Mouse (Mus musculus) T-helper 2 cell (primary cell): ENCODE data around the gene St3gal4.

Experiments used
- in situ Hi-C: fragments of 300-600 bp; cut with MboI, MseI; formaldehyde crosslinking; loops from one replicate; pipeline ENCODE4 v1.15.1; 2025; ENCODE audit warnings: high pct_unique_total_duplicates

Gene St3gal4

GRCm38 (mm10) chr9:35049891-35050527 lies 69.1 kb downstream of the St3gal4 start:
- in situ Hi-C loops, result no loop called here

DNA sequence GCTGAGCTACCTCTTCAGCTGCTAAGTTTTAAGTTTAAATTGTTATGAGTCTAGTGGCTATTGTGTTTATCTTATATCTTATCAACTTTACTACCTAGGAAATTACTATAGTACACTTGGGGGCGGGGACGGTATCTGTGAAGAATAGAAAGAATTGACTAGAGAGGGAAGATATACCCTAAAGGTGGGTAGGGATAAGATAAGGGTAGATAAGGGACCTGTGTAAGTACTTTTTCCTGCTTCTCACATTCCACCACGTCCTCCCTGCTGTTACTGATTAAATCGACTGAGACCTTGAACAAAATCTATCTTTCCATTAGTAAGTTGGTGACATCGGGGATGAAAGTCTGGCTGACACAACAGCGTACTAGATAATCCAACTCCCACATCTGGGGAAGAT lies 70.6 kb downstream of the St3gal4 start:
- in situ Hi-C loops, result no loop called here

DNA sequence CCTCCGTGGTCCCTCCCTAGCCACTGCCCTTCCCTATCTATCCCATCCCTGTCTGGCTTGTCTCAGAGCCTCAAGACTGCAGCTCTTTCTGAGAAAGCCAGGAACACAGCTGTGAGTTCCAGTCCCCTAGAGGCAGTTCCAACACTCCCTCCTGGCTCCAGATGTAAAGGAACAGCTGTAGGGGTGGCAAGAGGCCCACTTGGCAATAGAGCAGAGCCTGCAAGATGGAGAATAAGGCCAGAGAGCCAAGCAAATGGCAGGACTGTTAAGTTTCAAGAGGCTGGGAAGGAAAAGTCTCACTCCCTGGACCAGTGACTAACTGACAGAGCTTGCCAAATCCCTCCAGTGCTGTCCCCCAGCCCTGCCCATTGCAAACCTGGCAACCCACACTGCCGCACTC lies 73.3 kb downstream of the St3gal4 start:
- in situ Hi-C loops, result no loop called here

DNA sequence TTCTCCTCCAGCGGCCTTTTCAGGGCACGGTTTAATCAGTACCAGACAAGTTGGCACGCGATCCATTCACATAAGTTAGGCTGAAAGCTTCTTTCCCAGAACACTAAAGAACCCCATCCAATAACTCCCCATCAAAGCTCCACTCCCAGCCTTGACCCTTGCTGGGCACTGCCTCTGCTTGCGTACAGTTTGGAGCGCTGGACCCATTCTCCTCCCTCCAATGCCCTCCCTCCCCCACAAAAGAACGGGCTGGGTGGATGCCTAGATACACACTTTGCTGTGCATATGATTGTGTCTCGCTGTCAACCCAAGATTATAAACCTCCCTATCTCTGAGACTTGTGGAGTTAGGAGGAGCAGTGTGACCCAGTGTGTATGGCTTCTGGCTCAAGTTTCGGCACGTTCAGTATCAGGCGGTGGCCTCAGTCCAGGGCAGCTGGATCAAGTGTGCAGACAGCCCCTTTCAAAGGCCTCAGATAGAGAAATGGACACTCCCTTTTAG lies 74.0 kb downstream of the St3gal4 start:
- in situ Hi-C loops, result no loop called here

- in situ Hi-C loops, result no loop called here
Observed at GRCm38 (mm10) chr9:35044458-35044857, 74.6 kb downstream of the St3gal4 start.

- in situ Hi-C loops, result no loop called here
Observed at GRCm38 (mm10) chr9:35043619-35044018, 75.4 kb downstream of the St3gal4 start.

GRCm38 (mm10) chr9:35041493-35041892 lies 77.6 kb downstream of the St3gal4 start:
- in situ Hi-C loops, result no loop called here

GRCm38 (mm10) chr9:35039846-35040245 lies 79.2 kb downstream of the St3gal4 start:
- in situ Hi-C loops, result no loop called here

- in situ Hi-C loops, result no loop called here
Observed at GRCm38 (mm10) chr9:35038922-35039586, 80.0 kb downstream of the St3gal4 start.

GRCm38 (mm10) chr9:35035074-35035473 lies 84.0 kb downstream of the St3gal4 start:
- in situ Hi-C loops, result no loop called here

DNA sequence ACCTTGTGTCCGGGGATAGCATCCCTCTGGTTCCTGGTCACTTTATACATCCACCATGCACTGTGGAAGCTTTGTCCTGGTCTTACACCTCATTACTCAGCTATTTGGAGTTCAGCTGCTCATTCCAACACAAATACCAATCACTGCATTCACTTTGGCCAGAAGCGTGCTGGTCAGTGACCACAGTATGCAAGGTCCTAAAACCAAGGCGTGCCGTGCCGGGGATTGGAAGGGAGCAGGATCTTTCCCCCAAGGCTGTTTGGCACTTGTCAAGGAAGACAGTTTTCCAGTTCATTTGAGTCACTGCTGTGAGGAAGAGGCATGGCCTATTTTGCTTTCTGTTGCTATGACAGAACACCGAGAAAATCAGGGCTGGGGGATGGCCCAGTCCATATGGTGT lies 86.6 kb downstream of the St3gal4 start:
- in situ Hi-C loops, result no loop called here

- in situ Hi-C loops, result no loop called here
Observed at GRCm38 (mm10) chr9:35030823-35031222, 88.2 kb downstream of the St3gal4 start.

GRCm38 (mm10) chr9:35027382-35027997 lies 91.6 kb downstream of the St3gal4 start:
- in situ Hi-C loops, result no loop called here

- in situ Hi-C loops, result no loop called here
Observed at GRCm38 (mm10) chr9:35026897-35027311, 92.2 kb downstream of the St3gal4 start.

- in situ Hi-C loops, result no loop called here
Observed at GRCm38 (mm10) chr9:35026311-35026710, 92.8 kb downstream of the St3gal4 start.

GRCm38 (mm10) chr9:35024591-35025496 lies 94.2 kb downstream of the St3gal4 start:
- in situ Hi-C loops, result no loop called here

DNA sequence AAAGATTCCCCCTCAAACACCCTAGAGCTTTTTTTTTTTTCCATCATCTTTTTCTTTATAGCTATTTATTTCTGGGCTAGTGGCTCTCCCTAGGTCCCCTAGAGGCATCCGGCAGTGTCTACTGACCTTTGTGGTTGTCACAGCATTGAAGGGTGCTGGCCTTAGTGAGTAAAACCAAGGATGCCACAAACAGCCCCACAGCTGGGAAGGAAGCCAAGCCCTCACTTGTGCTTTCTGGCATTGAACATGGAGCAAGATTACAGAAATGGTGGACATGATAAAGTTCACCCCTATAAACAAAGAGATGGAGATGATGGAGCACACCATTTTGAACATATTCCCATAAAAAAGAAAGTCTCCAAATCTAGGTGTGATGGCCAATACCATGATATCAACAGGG lies 97.3 kb downstream of the St3gal4 start:
- in situ Hi-C loops, result no loop called here

DNA sequence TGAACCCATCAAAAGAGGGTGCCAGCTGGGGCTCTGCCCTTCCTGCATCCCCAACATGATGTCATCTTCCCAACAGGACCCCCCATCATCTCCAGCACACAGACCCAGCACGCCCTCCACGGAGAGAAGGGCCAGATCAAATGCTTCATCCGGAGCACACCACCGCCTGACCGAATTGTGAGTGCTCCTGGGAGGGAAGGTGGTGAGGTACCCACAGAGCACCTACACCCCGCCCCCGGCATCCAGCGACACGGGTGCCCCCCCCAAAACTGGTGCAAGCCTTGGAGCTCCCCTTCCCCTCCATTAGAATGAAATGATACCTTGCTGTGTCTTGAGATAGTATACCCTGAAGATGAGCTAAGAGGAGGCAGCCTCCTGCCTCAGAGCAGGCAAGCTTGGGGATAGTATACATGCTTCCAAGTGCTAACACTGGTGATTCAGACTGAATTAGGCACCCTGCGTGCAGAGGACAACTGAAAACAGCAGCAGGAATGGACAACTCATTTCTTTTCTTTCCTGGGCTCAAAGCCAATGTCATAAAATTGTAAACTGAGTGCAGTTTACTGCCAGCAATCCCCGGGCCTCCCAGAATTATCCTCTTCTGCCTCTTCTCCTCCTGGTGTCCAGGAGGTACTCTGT lies 98.9 kb downstream of the St3gal4 start:
- in situ Hi-C loops, result no loop called here

DNA sequence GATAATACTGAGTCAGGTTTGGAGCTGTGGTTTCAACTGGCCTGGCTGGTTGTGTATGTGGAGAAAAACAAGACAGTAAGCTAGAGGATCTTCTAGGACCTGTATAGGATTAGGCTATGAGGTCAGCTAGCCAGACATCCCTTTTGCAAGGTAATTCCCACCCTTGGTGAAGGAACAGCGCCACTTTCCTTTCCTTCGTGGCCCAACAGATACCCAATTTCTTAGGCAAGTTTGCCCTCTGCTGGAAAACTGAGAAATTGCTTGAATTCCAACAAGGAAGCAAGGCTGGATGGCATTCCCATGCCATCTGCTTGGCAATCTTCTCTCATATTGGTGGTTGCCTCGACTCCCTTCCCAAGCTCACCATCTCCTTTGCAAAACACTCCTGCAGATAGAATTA lies 99.7 kb downstream of the St3gal4 start:
- in situ Hi-C loops, result no loop called here

DNA sequence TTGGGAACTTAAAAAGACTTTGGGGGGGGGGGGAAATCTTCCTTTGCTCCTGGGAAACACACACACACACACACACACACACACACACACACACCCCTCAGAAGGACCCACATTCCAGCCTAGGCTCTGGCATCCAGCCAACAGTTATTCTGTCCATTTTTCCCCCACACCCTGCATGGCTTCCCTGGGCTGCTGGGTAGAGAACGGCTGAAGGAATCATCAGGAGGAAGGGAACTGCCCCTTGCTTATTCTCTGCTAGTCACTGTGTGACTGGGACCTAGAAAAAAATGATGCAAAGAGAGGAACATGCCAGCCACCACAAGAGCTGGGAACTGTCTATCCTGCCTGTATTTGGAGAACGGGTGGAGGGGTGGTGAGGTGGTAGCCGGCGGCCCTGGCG lies 101.0 kb downstream of the St3gal4 start:
- in situ Hi-C loops, result no loop called here

GRCm38 (mm10) chr9:35017563-35017962 lies 101.5 kb downstream of the St3gal4 start:
- in situ Hi-C loops, result no loop called here
